Mouse (Mus musculus): ENCODE measurements around the gene Wwox.

The Wwox gene

GRCm38 (mm10) chr8:114865911-114866310 lies 426.5 kb downstream of the Wwox start:
- no peak for DNase-seq (ENCODE audit: low read depth, low spot score)

GRCm38 (mm10) chr8:114869321-114869720 lies 429.9 kb downstream of the Wwox start:
- DNase-seq (ENCODE audit: low read depth, low spot score), result no peak

GRCm38 (mm10) chr8:114870410-114870809 lies 431.0 kb downstream of the Wwox start:
- no peak for DNase-seq (ENCODE audit: low read depth, low spot score)

GRCm38 (mm10) chr8:114872491-114872890 lies 433.0 kb downstream of the Wwox start:
- DNase-seq (ENCODE audit: low read depth, low spot score), result no peak

- no peak for DNase-seq (ENCODE audit: low read depth, low spot score)
Observed at GRCm38 (mm10) chr8:114875161-114875560, 435.7 kb downstream of the Wwox start.

GRCm38 (mm10) chr8:114876161-114876611 lies 436.7 kb downstream of the Wwox start:
- no peak for DNase-seq (ENCODE audit: low read depth, low spot score)

- no peak for DNase-seq (ENCODE audit: low read depth, low spot score)
Observed at GRCm38 (mm10) chr8:114876696-114877206, 437.3 kb downstream of the Wwox start.

GRCm38 (mm10) chr8:114877234-114877633 lies 437.8 kb downstream of the Wwox start:
- DNase-seq (ENCODE audit: low read depth, low spot score), result no peak

GRCm38 (mm10) chr8:114878449-114879276 lies 439.2 kb downstream of the Wwox start:
- no peak for DNase-seq (ENCODE audit: low read depth, low spot score)

- DNase-seq (ENCODE audit: low read depth, low spot score), result no peak
Observed at GRCm38 (mm10) chr8:114879277-114879568, 439.8 kb downstream of the Wwox start.

- no peak for DNase-seq (ENCODE audit: low read depth, low spot score)
Observed at GRCm38 (mm10) chr8:114879678-114880077, 440.2 kb downstream of the Wwox start.

GRCm38 (mm10) chr8:114880475-114881135 lies 441.1 kb downstream of the Wwox start:
- no peak for DNase-seq (ENCODE audit: low read depth, low spot score)

GRCm38 (mm10) chr8:114881891-114882401 lies 442.5 kb downstream of the Wwox start:
- peak; percentile 46 for DNase-seq (ENCODE audit: low read depth, low spot score)

GRCm38 (mm10) chr8:114882504-114882903 lies 443.0 kb downstream of the Wwox start:
- peak; percentile 22 for DNase-seq (ENCODE audit: low read depth, low spot score)

GRCm38 (mm10) chr8:114882936-114883606 lies 443.6 kb downstream of the Wwox start:
- no peak for DNase-seq (ENCODE audit: low read depth, low spot score)

- peak; percentile 22 for DNase-seq (ENCODE audit: low read depth, low spot score)
Observed at GRCm38 (mm10) chr8:114883967-114884366, 444.5 kb downstream of the Wwox start.

- no peak for DNase-seq (ENCODE audit: low read depth, low spot score)
Observed at GRCm38 (mm10) chr8:114885026-114885592, 445.7 kb downstream of the Wwox start.

- DNase-seq (ENCODE audit: low read depth, low spot score), result no peak
Observed at GRCm38 (mm10) chr8:114888388-114888787, 448.9 kb downstream of the Wwox start.

GRCm38 (mm10) chr8:114889578-114890374 lies 450.3 kb downstream of the Wwox start:
- no peak for DNase-seq (ENCODE audit: low read depth, low spot score)

GRCm38 (mm10) chr8:114890478-114890877 lies 451.0 kb downstream of the Wwox start:
- no peak for DNase-seq (ENCODE audit: low read depth, low spot score)

- no peak for DNase-seq (ENCODE audit: low read depth, low spot score)
Observed at GRCm38 (mm10) chr8:114891252-114891651, 451.8 kb downstream of the Wwox start.

Measured in WW6 (cell line).